Mouse (Mus musculus) liver, postnatal 0 days (tissue): ENCODE measurements at regions not wholly inside any gene's neighbourhood (a gene's known extent, or its start where the extent isn't known, plus 50 kb on each side); places are given as distances from the start of the nearest gene placed in this dataset.
A peak's percentile ranks its signal among the peaks of the same experiment; 100 is the strongest.

Experiments
- ATAC-seq: fragments of 200-750 bp; cut with Nextera tagmentation; 2 replicates; pipeline ENCODE4 v1.8.0; 2017; ENCODE audit warnings: mild to moderate bottlenecking, moderate library complexity
- DNase-seq: peaks from one replicate; pipeline ENCODE4 v3.0.0-alpha.2; 2016
- H3K27ac ChIP-seq: fragments of 300-500 bp; sonication (generic); 2 replicates; pipeline ENCODE4 v1.5.1; 2014; ENCODE audit warnings: antibody characterized with exemption, moderate library complexity, mild to moderate bottlenecking, low read depth
- H3K27me3 ChIP-seq: fragments of 300-500 bp; sonication (generic); 2 replicates; pipeline ENCODE4 v1.6.1; 2014; ENCODE audit warnings: low read length, control low read depth, mixed read lengths; ENCODE audit not compliant: insufficient read depth
- H3K36me3 ChIP-seq: fragments of 300-500 bp; sonication (generic); replicated peaks from 2 replicates; pipeline ENCODE4 v1.6.1; 2014; ENCODE audit warnings: mild to moderate bottlenecking, control low read depth, low read length, moderate library complexity, mixed read lengths; ENCODE audit not compliant: insufficient read depth
- H3K4me1 ChIP-seq: fragments of 300-500 bp; sonication (generic); 2 replicates; pipeline ENCODE4 v1.6.1; 2014; ENCODE audit warnings: antibody characterized with exemption, mild to moderate bottlenecking, control low read depth; ENCODE audit not compliant: insufficient read depth
- H3K4me2 ChIP-seq: fragments of 300-500 bp; sonication (generic); 2 replicates; pipeline ENCODE4 v1.6.1; 2014; ENCODE audit warnings: low read depth, mild to moderate bottlenecking, low read length, moderate library complexity, mixed read lengths
- H3K4me3 ChIP-seq: fragments of 300-500 bp; sonication (generic); 2 replicates; pipeline ENCODE4 v1.5.1; 2014; ENCODE audit warnings: low read depth, low read length
- H3K9ac ChIP-seq: fragments of 300-500 bp; sonication (generic); replicated peaks from 2 replicates; pipeline ENCODE4 v1.6.1; 2014; ENCODE audit warnings: mild to moderate bottlenecking, moderate library complexity
- H3K9me3 ChIP-seq: fragments of 300-500 bp; sonication (generic); 2 replicates; pipeline ENCODE4 v1.6.1; 2016; ENCODE audit warnings: mild to moderate bottlenecking, control low read depth, low read length, mixed read lengths
- CTCF ChIP-seq: sonication (generic); IDR thresholded peaks from 2 replicates; pipeline ENCODE4 v1.5.1; 2016; ENCODE audit warnings: antibody characterized with exemption, low read depth
- EP300 ChIP-seq: IDR thresholded peaks from 2 replicates; pipeline ENCODE4 v1.6.1; 2016; ENCODE audit warnings: antibody characterized with exemption, low read depth, mild to moderate bottlenecking
- WGBS: fragments of 180-500 bp; shearing (Covaris S2); extraction: QIAGEN DNeasy Blood & Tissue Kit; methylation state at CpG from one replicate; pipeline ENCODE4 v1.1.7; 2014; ENCODE audit not compliant: insufficient replicate concordance; 5-methylcytosine and 5-hydroxymethylcytosine counted together

DNA sequence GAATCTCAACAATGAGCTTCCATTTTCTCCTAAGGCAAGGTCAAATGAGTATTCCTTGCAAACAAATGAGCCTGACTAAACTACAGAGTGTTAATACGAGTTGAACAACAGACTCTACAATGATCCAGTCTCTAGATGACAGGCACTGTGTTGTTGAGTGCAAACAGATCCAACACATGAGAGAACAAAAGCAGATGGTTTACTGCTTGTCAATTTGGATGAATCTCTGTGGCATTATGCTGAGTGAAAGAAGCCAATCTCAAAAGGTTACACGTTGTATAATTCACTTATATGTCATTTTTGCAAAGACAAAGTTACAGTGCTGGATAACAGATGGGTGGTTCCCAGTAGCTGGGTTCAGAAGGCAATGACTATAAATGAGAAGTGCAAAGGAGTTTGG lies 217.1 kb upstream of the Gm6657 start:
- WGBS, result 64% methylated on average over 2 of the region's 2 CpGs
- H3K4me1 ChIP-seq, result no peaks in the 10 kb centered on the region
- TF ChIP-seq CTCF, result no peak
- no peak for TF ChIP-seq EP300
- H3K4me2 ChIP-seq, result no peak overlapping the region
- H3K27ac ChIP-seq, result no peak overlapping the region
- H3K27me3 ChIP-seq, result no peaks in the 10 kb centered on the region
- no peak overlapping the region for H3K4me3 ChIP-seq
- H3K36me3 ChIP-seq, result no peaks in the 10 kb centered on the region
- no peaks in the 10 kb centered on the region for H3K9me3 ChIP-seq
- no peak for DNase-seq
- no peak for ATAC-seq
- no peak overlapping the region for H3K9ac ChIP-seq

DNA sequence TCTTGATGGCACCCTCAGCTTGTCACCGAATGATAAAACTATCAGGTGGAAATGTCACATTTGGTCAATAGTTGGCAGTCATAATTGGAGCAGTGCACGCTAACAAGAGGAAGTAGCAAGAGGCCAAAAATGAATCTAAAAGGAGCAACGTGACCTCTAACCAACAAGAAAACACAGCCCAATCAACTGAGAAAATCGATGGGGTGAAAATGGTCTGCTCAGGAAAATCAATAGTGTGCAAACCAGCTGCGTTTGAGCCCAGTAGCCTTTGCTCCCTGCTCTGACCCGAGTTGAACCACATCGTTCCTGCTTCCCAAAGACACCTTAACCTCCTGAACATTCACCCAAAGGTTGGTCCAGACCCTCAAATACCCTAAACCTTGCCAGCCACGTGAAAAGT lies 207.3 kb upstream of the Gm6657 start:
- H3K9me3 ChIP-seq, result no peaks in the 10 kb centered on the region
- peak; percentile 67 for ATAC-seq
- H3K4me1 ChIP-seq, result 0 out of 2 replicates have a peak, but pooled peaks cover 3% of the 10 kb centered on the region
- no peak overlapping the region for H3K4me2 ChIP-seq
- 54% methylated on average over 8 of the region's 8 CpGs for WGBS
- DNase-seq, result peak; percentile 18
- H3K9ac ChIP-seq, result no peak overlapping the region
- peak overlapping the region; percentile 60 for H3K27ac ChIP-seq
- H3K27me3 ChIP-seq, result no peaks in the 10 kb centered on the region
- no peaks in the 10 kb centered on the region for H3K36me3 ChIP-seq
- no peak overlapping the region for H3K4me3 ChIP-seq
- TF ChIP-seq CTCF (no peak), EP300 (0 out of 2 replicates have a peak, but pooled peaks have one; percentile 51)

DNA sequence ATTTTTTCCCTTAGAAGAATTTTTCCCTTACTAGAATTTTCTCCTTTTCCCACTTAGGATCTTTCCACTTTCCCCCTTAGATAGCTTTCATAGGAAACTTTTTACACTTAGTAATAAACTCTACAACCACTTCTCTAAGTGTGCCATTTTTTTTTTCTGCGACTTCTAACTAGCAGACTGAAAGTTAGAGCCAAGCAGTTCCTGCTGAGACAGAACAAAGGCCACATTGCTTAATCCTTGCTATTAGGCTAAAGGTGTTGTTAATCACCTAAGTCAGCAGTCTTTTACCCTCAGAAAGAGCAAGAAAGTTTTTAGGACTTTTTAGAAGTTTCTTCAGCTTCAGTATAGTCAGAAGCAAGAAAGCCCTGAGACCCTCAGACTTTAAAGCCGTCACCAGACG lies 204.3 kb upstream of the Gm6657 start:
- no peak overlapping the region for H3K27ac ChIP-seq
- no peak overlapping the region for H3K4me2 ChIP-seq
- no peak overlapping the region for H3K9ac ChIP-seq
- 0 out of 2 replicates have a peak, but pooled peaks cover 3% of the 10 kb centered on the region for H3K4me1 ChIP-seq
- TF ChIP-seq CTCF (no peak), EP300 (no peak)
- ATAC-seq (no peak), DNase-seq (no peak)
- H3K4me3 ChIP-seq, result no peak overlapping the region
- no peaks in the 10 kb centered on the region for H3K36me3 ChIP-seq
- H3K9me3 ChIP-seq, result no peaks in the 10 kb centered on the region
- WGBS, result 54% methylated on average over 3 of the region's 3 CpGs
- H3K27me3 ChIP-seq, result no peaks in the 10 kb centered on the region

DNA sequence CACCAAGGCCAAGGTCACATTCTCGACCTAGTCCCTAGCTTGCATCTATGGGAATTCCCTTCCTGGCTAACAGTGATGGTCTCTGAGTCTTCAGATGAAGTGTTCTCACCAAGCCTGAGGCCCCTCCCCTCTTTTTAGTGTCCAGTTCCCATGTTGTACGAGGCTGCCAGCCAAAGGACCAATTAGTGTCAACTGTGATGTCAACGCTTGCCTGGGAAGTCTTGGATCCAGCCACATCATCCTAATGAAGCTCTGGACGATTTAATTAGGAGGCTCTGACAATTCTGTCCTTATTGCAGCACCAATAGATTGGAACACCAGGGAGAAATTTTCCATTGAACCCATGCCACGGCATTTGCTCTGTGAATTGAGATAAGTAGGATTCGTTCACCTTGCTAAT lies 202.4 kb upstream of the Gm6657 start:
- Histone ChIP-seq H3K9ac (no peak overlapping the region), H3K36me3 (no peaks in the 10 kb centered on the region), H3K9me3 (no peaks in the 10 kb centered on the region), H3K27me3 (no peaks in the 10 kb centered on the region), H3K4me1 (0 out of 2 replicates have a peak, but pooled peaks cover 3% of the 10 kb centered on the region), H3K4me3 (no peak overlapping the region), H3K4me2 (no peak overlapping the region), H3K27ac (no peak overlapping the region)
- DNase-seq (no peak), ATAC-seq (no peak)
- TF ChIP-seq CTCF (no peak), EP300 (no peak)
- 66% methylated on average over 6 of the region's 6 CpGs for WGBS

DNA sequence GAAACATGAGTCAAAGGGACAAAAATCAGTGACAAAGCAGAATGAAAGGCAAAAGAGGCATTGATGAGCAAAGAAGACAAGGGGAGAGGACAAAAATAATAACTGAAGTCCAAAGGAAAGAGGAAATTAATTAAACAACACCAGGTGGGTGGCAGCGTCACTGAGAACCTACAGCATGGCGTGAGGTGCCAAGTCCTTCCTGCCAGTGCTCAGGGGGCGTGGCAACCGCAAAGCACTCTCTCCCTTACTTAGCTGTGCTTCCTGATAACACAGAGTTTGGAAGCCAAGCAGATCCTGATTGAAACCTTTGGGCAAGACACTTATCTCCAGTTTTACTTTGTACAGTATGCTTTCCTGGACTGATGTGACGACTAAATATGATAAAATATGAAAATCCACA lies 199.9 kb upstream of the Gm6657 start:
- WGBS, result 59% methylated on average over 5 of the region's 5 CpGs
- TF ChIP-seq CTCF, result no peak
- no peak for TF ChIP-seq EP300
- DNase-seq, result no peak

DNA sequence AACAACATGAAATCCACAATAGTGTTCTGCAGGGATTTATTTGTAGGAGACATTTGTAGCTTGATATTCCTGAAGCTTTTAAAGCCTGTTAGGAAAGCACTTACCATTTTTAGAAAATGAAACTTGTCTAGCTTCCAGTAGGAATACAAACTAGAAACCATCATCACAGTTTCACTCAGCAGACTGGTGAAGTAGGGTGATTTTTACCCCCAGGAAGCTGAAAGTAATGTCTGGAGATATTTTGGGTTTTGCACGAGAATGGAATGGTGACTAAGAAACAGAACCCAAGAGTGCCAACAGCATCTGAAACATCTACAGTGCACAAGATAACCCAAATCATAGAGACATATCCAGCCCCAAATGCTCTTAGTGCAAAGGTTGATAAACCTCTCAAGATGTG lies 196.1 kb upstream of the Gm6657 start:
- H3K27me3 ChIP-seq, result no peaks in the 10 kb centered on the region
- H3K4me1 ChIP-seq, result no peaks in the 10 kb centered on the region
- no peaks in the 10 kb centered on the region for H3K36me3 ChIP-seq
- no peaks in the 10 kb centered on the region for H3K9me3 ChIP-seq
- no peak overlapping the region for H3K27ac ChIP-seq
- ATAC-seq, result no peak
- no peak overlapping the region for H3K9ac ChIP-seq
- no peak for DNase-seq
- H3K4me2 ChIP-seq, result no peak overlapping the region
- 71% methylated on average over 1 of the region's 1 CpGs for WGBS
- H3K4me3 ChIP-seq, result no peak overlapping the region
- TF ChIP-seq EP300 (no peak), CTCF (no peak)

More for the DNA sequence above, 199.9 kb upstream of the Gm6657 start:
- no peak overlapping the region for H3K9ac ChIP-seq
- no peaks in the 10 kb centered on the region for H3K27me3 ChIP-seq
- no peak for ATAC-seq
- H3K4me3 ChIP-seq, result no peak overlapping the region
- no peaks in the 10 kb centered on the region for H3K9me3 ChIP-seq
- no peaks in the 10 kb centered on the region for H3K4me1 ChIP-seq
- no peaks in the 10 kb centered on the region for H3K36me3 ChIP-seq
- no peak overlapping the region for H3K27ac ChIP-seq
- H3K4me2 ChIP-seq, result no peak overlapping the region

DNA sequence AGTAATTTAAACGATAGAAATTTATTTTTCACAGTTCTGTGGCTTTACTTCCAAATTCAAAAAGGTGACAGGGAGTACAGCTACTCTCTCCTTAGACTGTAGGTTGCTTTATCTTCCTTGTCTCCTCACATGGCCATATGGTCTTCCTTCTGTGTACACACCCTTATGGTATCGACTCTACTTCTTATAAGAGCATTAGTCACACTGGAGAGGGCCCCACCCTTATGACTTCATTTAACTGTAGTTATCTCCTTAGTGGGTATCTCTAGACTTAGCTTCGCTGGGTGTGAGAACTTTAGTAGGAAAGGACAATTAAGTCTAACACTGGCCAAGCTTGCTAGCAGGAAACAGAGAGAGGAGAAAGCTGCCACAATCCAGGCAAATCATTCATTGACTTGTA lies 193.6 kb upstream of the Gm6657 start:
- Histone ChIP-seq H3K4me1 (no peaks in the 10 kb centered on the region), H3K9ac (no peak overlapping the region), H3K9me3 (no peaks in the 10 kb centered on the region), H3K27me3 (no peaks in the 10 kb centered on the region), H3K4me3 (no peak overlapping the region), H3K36me3 (no peaks in the 10 kb centered on the region), H3K27ac (no peak overlapping the region), H3K4me2 (no peak overlapping the region)
- ATAC-seq, result no peak
- TF ChIP-seq EP300 (no peak), CTCF (no peak)
- no peak for DNase-seq
- 73% methylated on average over 3 of the region's 3 CpGs for WGBS
